Mouse (Mus musculus): ENCODE results near the gene S1pr5.
"Not testable (repeated sequence)": the region's sequence is repeated elsewhere in the genome, so short reads cannot be mapped to it uniquely, and the experiment has no call there.

S1pr5 gene

GRCm38 (mm10) chr9:21248326-21248725 is at the start of gene S1pr5:
S1pr5 (minus strand) TSS chr9:21248443.
- peak; percentile 21 to 52 for DNase-seq

GRCm38 (mm10) chr9:21292271-21292670 is 44.0 kb upstream of the S1pr5 start:
- DNase-seq, result no peak

- not testable (repeated sequence) for DNase-seq
Observed at GRCm38 (mm10) chr9:21291868-21292267, 43.6 kb upstream of the S1pr5 start.

GRCm38 (mm10) chr9:21291022-21291787 is 43.0 kb upstream of the S1pr5 start, which contains the start of gene Cdkn2d:
Cdkn2d (minus strand) TSS chr9:21291407.
- peak; percentile 99 to 100 for DNase-seq

- peak in 1 of 2 experiments; percentile 74 for DNase-seq
Observed at GRCm38 (mm10) chr9:21290589-21290988, 42.3 kb upstream of the S1pr5 start.

GRCm38 (mm10) chr9:21289337-21289671 is 41.1 kb upstream of the S1pr5 start:
- DNase-seq, result no peak

GRCm38 (mm10) chr9:21288404-21289336 is 40.4 kb upstream of the S1pr5 start:
- DNase-seq, result no peak

GRCm38 (mm10) chr9:21287571-21288402 is 39.5 kb upstream of the S1pr5 start, which contains the start of gene Kri1:
Kri1 (minus strand) TSS chr9:21287969.
- DNase-seq, result peak; percentile 97 to 98

- DNase-seq, result no peak
Observed at GRCm38 (mm10) chr9:21286753-21287152, 38.5 kb upstream of the S1pr5 start.

- DNase-seq, result no peak
Observed at GRCm38 (mm10) chr9:21283994-21284393, 35.8 kb upstream of the S1pr5 start.

- no peak for DNase-seq
Observed at GRCm38 (mm10) chr9:21283591-21283990, 35.3 kb upstream of the S1pr5 start.

- no peak for DNase-seq
Observed at GRCm38 (mm10) chr9:21277776-21278175, 29.5 kb upstream of the S1pr5 start.

GRCm38 (mm10) chr9:21276307-21276706 is 28.1 kb upstream of the S1pr5 start:
- DNase-seq, result no peak

- no peak for DNase-seq
Observed at GRCm38 (mm10) chr9:21275727-21276126, 27.5 kb upstream of the S1pr5 start.

GRCm38 (mm10) chr9:21275013-21275710 is 26.9 kb upstream of the S1pr5 start:
- DNase-seq, result no peak

GRCm38 (mm10) chr9:21274336-21274735 is 26.1 kb upstream of the S1pr5 start:
- DNase-seq, result no peak

GRCm38 (mm10) chr9:21273520-21274228 is 25.4 kb upstream of the S1pr5 start:
- DNase-seq, result no peak

- no peak for DNase-seq
Observed at GRCm38 (mm10) chr9:21273094-21273493, 24.9 kb upstream of the S1pr5 start.

GRCm38 (mm10) chr9:21272391-21272790 is 24.1 kb upstream of the S1pr5 start:
- no peak for DNase-seq

GRCm38 (mm10) chr9:21269590-21269989 is 21.3 kb upstream of the S1pr5 start:
- not testable (repeated sequence) for DNase-seq

- no peak for DNase-seq
Observed at GRCm38 (mm10) chr9:21268305-21268704, 20.1 kb upstream of the S1pr5 start.
